Mouse (Mus musculus): Measurements from ENCODE around the gene Cldn16. TPM values are rescaled to one million over a fixed set of nuclear protein-coding genes. Genes with fewer than 3 reads are reported as not detected.

Gene Cldn16
- total RNA-seq (2014; rRNA removed) (not detected in 2 replicates), polyA plus RNA-seq (2012; rRNA removed) (not detected in 2 replicates)

DNA sequence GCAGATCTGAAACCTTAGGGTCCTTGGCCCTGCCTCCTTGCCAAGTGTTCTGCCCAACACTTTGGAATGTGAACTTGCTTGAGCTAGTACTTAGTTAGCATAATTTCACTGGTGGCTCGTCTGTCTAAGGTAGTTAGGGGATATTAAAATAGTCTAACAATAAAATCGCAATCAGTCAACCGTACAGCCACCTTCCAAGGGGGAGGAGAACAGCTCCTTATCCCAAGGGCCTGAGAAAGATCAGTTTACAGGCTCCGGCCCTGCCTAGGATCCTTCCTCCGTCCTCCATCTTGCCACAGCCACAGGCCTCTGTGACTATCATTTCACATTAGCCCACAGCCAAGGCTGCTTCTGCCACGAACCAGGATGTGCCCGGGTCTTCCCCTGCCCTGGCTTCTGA is at the start of gene Cldn16:
TSS of gene Cldn16 (plus strand) at position 301 of the 400 bp plus-strand sequence.
- Histone ChIP-seq H3K9ac (ENCODE audit: low read depth, low read length) (no peak within 1 kb of the TSS), H3K36me3 (ENCODE audit: control insufficient read depth, insufficient read depth, low read length) (no peaks in the 10 kb centered on the region), H3K27ac (replicated peaks; ENCODE audit: insufficient read depth, low read depth, low read length) (no peak within 1 kb of the TSS), H3K4me3 (ENCODE audit: insufficient read depth, low read depth, low read length) (no peak within 1 kb of the TSS), H3K27me3 (ENCODE audit: control insufficient read depth, insufficient read depth, low read length) (no peaks in the 10 kb centered on the region), H3K4me1 (ENCODE audit: control insufficient read depth, insufficient read depth, low read length) (no peaks in the 10 kb centered on the region), H3K79me2 (ENCODE audit: control insufficient read depth, insufficient read depth, low read length) (no peaks in the 10 kb centered on the region)
- TF ChIP-seq CTCF (IDR thresholded peaks at IDR 0.05; ENCODE audit: low read depth, low read length) (no peak), POLR2A (IDR thresholded peaks at IDR 0.05; ENCODE audit: extremely low read depth, insufficient read depth, low read length) (no peak)
- no peak for DNase-seq (ENCODE audit: extremely low read depth, low read depth, low spot score)
- WGBS = 87% methylated on average over 7 of the region's 7 CpGs

DNA sequence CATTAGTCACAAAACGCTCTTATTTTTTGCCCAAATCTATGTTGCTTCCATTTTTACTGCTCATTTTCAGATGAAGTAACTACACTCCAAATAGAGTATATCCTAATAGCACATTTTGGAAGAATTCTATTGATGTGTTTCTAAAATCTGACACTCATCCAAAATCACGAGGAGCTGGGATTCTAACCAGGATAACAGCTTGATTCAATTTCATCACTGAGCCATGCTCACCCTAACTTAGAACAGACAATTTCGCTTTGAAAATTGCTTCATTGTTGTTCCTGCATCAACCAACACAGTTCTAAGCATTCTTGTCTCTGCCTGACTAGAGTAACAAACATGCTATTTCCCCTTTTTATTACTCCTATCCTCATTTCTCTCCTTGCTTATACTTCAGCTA is 44.3 kb upstream of the Cldn16 start:
- H3K9ac ChIP-seq (ENCODE audit: low read depth, low read length) = no peak overlapping the region
- WGBS = 83% methylated on average over 3 of the region's 3 CpGs
- H3K4me1 ChIP-seq (ENCODE audit: control insufficient read depth, insufficient read depth, low read length) = no peaks in the 10 kb centered on the region
- no peaks in the 10 kb centered on the region for H3K27me3 ChIP-seq (ENCODE audit: control insufficient read depth, insufficient read depth, low read length)
- H3K4me3 ChIP-seq (ENCODE audit: insufficient read depth, low read depth, low read length) = no peak overlapping the region
- no peaks in the 10 kb centered on the region for H3K79me2 ChIP-seq (ENCODE audit: control insufficient read depth, insufficient read depth, low read length)
- TF ChIP-seq CTCF (IDR thresholded peaks at IDR 0.05; ENCODE audit: low read depth, low read length) (no peak), POLR2A (IDR thresholded peaks at IDR 0.05; ENCODE audit: extremely low read depth, insufficient read depth, low read length) (no peak)
- no peaks in the 10 kb centered on the region for H3K36me3 ChIP-seq (ENCODE audit: control insufficient read depth, insufficient read depth, low read length)
- H3K27ac ChIP-seq (replicated peaks; ENCODE audit: insufficient read depth, low read depth, low read length) = no peak overlapping the region
- DNase-seq (ENCODE audit: extremely low read depth, low read depth, low spot score) = no peak

DNA sequence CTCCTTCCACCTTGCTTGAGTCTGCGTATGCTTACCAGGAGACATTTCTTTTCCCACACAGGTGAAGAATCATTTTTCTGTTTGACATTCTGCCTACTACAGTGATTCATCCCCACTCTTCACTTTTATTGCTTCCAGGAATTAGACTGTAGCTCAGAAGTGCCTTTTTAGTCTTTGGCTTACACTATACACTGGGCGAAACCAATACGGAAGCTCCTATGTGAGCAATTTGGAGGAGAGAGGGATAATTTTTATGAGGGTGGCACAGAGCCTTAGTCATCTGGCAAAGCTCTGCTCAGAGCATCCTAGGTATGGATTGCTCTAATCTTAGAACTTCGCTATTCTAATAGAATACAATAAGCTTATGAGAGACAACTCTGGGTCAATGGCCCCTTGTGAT is 40.9 kb upstream of the Cldn16 start:
- Histone ChIP-seq H3K79me2 (ENCODE audit: control insufficient read depth, insufficient read depth, low read length) (no peaks in the 10 kb centered on the region), H3K9ac (ENCODE audit: low read depth, low read length) (no peak overlapping the region), H3K27ac (replicated peaks; ENCODE audit: insufficient read depth, low read depth, low read length) (no peak overlapping the region), H3K4me3 (ENCODE audit: insufficient read depth, low read depth, low read length) (no peak overlapping the region), H3K4me1 (ENCODE audit: control insufficient read depth, insufficient read depth, low read length) (no peaks in the 10 kb centered on the region), H3K27me3 (ENCODE audit: control insufficient read depth, insufficient read depth, low read length) (no peaks in the 10 kb centered on the region), H3K36me3 (ENCODE audit: control insufficient read depth, insufficient read depth, low read length) (no peaks in the 10 kb centered on the region)
- no peak for DNase-seq (ENCODE audit: extremely low read depth, low read depth, low spot score)
- TF ChIP-seq CTCF (IDR thresholded peaks at IDR 0.05; ENCODE audit: low read depth, low read length) (no peak), POLR2A (IDR thresholded peaks at IDR 0.05; ENCODE audit: extremely low read depth, insufficient read depth, low read length) (no peak)
- 93% methylated on average over 4 of the region's 4 CpGs for WGBS

DNA sequence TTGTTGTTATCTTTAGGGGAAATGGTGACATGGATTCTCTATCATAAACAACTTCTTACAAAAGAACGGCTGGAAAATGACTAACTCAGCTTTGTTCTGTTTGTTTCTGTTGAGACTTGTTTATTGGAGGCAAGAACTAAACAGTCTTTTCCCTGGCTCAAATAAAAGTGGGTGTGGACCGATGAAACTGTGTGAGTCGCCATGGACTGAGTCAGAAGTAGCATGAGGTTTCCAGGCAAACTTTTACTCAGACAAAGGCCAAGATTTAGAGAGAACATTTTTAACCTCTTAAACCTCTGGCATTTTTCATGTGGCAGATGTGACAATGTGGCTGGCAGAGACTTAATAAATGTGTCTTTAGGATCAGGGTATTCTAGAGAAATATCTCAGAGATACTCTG is 32.7 kb upstream of the Cldn16 start:
- H3K4me3 ChIP-seq (ENCODE audit: insufficient read depth, low read depth, low read length) = no peak overlapping the region
- WGBS = 75% methylated on average over 3 of the region's 3 CpGs
- no peaks in the 10 kb centered on the region for H3K79me2 ChIP-seq (ENCODE audit: control insufficient read depth, insufficient read depth, low read length)
- no peaks in the 10 kb centered on the region for H3K36me3 ChIP-seq (ENCODE audit: control insufficient read depth, insufficient read depth, low read length)
- no peak for DNase-seq (ENCODE audit: extremely low read depth, low read depth, low spot score)
- TF ChIP-seq CTCF (IDR thresholded peaks at IDR 0.05; ENCODE audit: low read depth, low read length) = no peak
- no peak for TF ChIP-seq POLR2A (IDR thresholded peaks at IDR 0.05; ENCODE audit: extremely low read depth, insufficient read depth, low read length)
- H3K27me3 ChIP-seq (ENCODE audit: control insufficient read depth, insufficient read depth, low read length) = no peaks in the 10 kb centered on the region
- no peak overlapping the region for H3K27ac ChIP-seq (replicated peaks; ENCODE audit: insufficient read depth, low read depth, low read length)
- no peaks in the 10 kb centered on the region for H3K4me1 ChIP-seq (ENCODE audit: control insufficient read depth, insufficient read depth, low read length)
- no peak overlapping the region for H3K9ac ChIP-seq (ENCODE audit: low read depth, low read length)

DNA sequence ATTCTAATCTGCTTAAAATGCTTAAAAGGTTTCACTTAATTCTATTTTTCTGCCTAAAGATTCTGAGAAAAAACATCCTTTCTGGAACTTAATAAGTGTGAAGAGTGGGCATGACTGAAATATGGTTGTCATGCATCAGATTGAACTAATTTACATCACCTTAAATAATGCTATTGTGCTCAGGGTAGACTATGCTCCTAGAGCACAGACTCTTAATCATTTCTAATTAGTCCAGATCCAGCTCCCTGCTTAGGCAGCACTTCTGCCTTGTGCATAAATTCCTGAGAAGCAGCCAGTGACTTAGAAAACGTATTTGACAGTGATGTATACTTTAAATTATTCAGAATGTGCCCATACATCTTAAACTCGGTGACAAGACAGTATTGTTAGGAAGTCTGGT is 29.4 kb upstream of the Cldn16 start:
- Histone ChIP-seq H3K4me3 (ENCODE audit: insufficient read depth, low read depth, low read length) (no peak overlapping the region), H3K27ac (replicated peaks; ENCODE audit: insufficient read depth, low read depth, low read length) (no peak overlapping the region), H3K4me1 (ENCODE audit: control insufficient read depth, insufficient read depth, low read length) (no peaks in the 10 kb centered on the region), H3K36me3 (ENCODE audit: control insufficient read depth, insufficient read depth, low read length) (no peaks in the 10 kb centered on the region), H3K9ac (ENCODE audit: low read depth, low read length) (no peak overlapping the region), H3K27me3 (ENCODE audit: control insufficient read depth, insufficient read depth, low read length) (no peaks in the 10 kb centered on the region), H3K79me2 (ENCODE audit: control insufficient read depth, insufficient read depth, low read length) (no peaks in the 10 kb centered on the region)
- WGBS = 65% methylated on average over 2 of the region's 2 CpGs
- TF ChIP-seq POLR2A (IDR thresholded peaks at IDR 0.05; ENCODE audit: extremely low read depth, insufficient read depth, low read length) (no peak), CTCF (IDR thresholded peaks at IDR 0.05; ENCODE audit: low read depth, low read length) (no peak)
- no peak for DNase-seq (ENCODE audit: extremely low read depth, low read depth, low spot score)

DNA sequence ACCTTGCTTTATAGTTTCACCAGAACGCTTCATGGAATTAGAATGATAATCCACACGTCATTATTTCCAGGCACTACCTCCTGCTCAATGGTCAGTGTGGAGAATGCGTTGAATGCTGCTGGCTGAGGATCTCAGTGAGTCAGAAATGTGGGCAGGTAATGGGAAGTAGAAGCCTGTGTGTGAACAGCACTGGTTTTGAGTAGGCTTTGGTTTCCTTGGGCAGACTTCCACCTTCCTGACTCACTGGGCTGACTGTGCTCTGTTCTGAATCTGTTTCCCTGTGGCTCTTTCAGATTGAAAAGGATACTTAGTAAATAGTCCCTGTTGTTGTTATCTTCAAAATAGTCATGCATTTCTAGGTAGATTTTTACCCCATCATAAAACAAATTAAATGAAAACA is 22.9 kb upstream of the Cldn16 start:
- Histone ChIP-seq H3K79me2 (ENCODE audit: control insufficient read depth, insufficient read depth, low read length) (no peaks in the 10 kb centered on the region), H3K36me3 (ENCODE audit: control insufficient read depth, insufficient read depth, low read length) (no peaks in the 10 kb centered on the region), H3K9ac (ENCODE audit: low read depth, low read length) (no peak overlapping the region), H3K4me3 (ENCODE audit: insufficient read depth, low read depth, low read length) (no peak overlapping the region), H3K27ac (replicated peaks; ENCODE audit: insufficient read depth, low read depth, low read length) (no peak overlapping the region), H3K27me3 (ENCODE audit: control insufficient read depth, insufficient read depth, low read length) (no peaks in the 10 kb centered on the region), H3K4me1 (ENCODE audit: control insufficient read depth, insufficient read depth, low read length) (no peaks in the 10 kb centered on the region)
- no peak for DNase-seq (ENCODE audit: extremely low read depth, low read depth, low spot score)
- no peak for TF ChIP-seq CTCF (IDR thresholded peaks at IDR 0.05; ENCODE audit: low read depth, low read length)
- TF ChIP-seq POLR2A (IDR thresholded peaks at IDR 0.05; ENCODE audit: extremely low read depth, insufficient read depth, low read length) = no peak
- WGBS = 89% methylated on average over 3 of the region's 3 CpGs

All from liver, adult 2 months (tissue).